Mouse (Mus musculus): ENCODE data around the gene Chd9.

Gene Chd9

DNA sequence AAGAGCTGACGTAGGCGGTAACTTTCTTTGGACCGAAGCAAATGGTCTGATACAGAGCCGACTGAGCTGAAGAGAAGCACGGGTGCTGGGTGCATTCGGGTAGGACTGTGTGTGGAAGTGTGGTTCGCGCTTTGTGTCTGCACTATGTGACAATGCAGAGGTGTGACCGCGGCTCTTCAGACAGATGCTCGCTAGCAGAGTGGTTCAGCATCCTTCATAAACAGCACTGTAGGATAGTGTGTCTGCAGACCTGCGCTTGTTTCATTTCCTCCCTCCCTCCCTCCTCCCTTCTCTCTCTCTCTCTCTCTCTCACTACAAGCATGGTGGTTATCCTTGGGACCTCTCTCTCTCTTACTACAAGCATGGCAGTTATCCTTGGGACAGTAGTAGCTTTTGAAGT is 254.3 kb downstream of the Chd9 start:
- DNase-seq (ENCODE audit: low spot score), result no peak

DNA sequence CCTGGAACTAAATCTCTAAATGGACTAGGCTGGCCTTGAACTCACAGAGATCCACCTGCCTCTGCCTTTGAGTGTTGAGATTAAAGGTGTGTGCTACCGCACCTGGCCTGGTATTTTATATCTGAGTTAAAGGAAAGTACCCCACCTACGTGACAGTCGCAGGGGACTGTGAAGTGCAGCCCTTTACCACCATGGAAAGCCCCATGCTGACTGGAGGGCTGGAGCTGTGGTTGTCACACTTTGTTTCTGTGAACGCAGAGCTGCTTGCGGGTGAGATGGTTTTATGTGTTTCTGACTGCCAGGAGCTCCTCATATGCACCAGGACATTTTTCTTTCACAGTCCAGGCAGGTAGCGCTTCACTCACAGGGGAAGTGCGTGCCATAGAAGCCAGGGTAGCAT is 260.3 kb downstream of the Chd9 start:
- no peak for DNase-seq (ENCODE audit: low spot score)

- DNase-seq (ENCODE audit: low spot score), result no peak
Measured at GRCm38 (mm10) chr8:91089601-91090000, 261.4 kb downstream of the Chd9 start.

DNA sequence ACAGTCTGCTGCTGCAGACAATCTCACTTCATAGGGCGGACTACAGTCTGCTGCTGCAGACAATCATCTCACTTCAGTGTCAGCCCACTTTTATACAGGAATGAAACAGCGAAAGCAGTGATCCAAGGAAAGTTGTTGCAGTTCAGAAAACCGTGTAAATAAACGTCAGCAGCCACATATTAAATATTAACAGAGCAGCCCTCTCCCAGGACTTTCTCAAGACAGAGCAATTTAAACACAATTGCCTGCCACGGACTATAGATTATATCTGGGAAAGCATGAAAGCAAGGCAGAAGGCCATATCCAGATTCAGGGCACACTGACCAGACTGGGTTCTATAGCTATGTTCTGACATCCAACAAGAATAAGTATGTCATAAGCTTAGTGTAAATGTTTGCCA is 266.0 kb downstream of the Chd9 start:
- no peak for DNase-seq (ENCODE audit: low spot score)

GRCm38 (mm10) chr8:91098106-91098505 is 270.0 kb downstream of the Chd9 start:
- no peak for DNase-seq (ENCODE audit: low spot score)
